In genomic region chr12:107976571-107977001, GRCm38 (mm10) we compare ENCODE assay signal across 8 mouse cellular contexts. TPM values are rescaled to one million over a fixed set of nuclear protein-coding genes. Genes with fewer than 3 reads are reported as not detected.
DNase-seq lines count a peak whose midpoint lies in the region; ATAC-seq and TF ChIP-seq lines count a peak whose summit lies in the region.

No protein-coding gene starts in this region.

- no peak for ATAC-seq in heart, postnatal 0 days (ENCODE audit: insufficient read depth, low read depth)
- ATAC-seq in embryonic facial prominence, embryonic 11.5 days (replicated peaks; ENCODE audit: insufficient number of reproducible peaks, low FRiP score, low TSS enrichment, low read depth) = no peak
- no peak for ATAC-seq in hindbrain, embryonic 11.5 days (ENCODE audit: low FRiP score)
- ATAC-seq in midbrain, embryonic 15.5 days (replicated peaks) = no peak

- no peaks in the 10 kb centered on the region for H3K36me3 ChIP-seq in heart, postnatal 0 days (replicated peaks; ENCODE audit: control insufficient read depth, insufficient read depth, low read length)
- no peaks in the 10 kb centered on the region for H3K36me3 ChIP-seq in embryonic facial prominence, embryonic 11.5 days (replicated peaks; ENCODE audit: control insufficient read depth, insufficient read depth, low read depth, low read length)
- no peaks in the 10 kb centered on the region for H3K36me3 ChIP-seq in hindbrain, embryonic 11.5 days (ENCODE audit: control insufficient read depth, insufficient read depth, low read length)
- no peaks in the 10 kb centered on the region for H3K36me3 ChIP-seq in midbrain, embryonic 15.5 days (replicated peaks)

- TF ChIP-seq CTCF in heart, postnatal 0 days (IDR thresholded peaks at IDR 0.05; ENCODE audit: low read depth) = peak; percentile 22; the same call in 1 of the 2 replicates

- H3K27me3 ChIP-seq in heart, postnatal 0 days (ENCODE audit: control insufficient read depth, insufficient read depth, low read length) = no peaks in the 10 kb centered on the region
- no peaks in the 10 kb centered on the region for H3K27me3 ChIP-seq in embryonic facial prominence, embryonic 11.5 days (ENCODE audit: control insufficient read depth, insufficient read depth, low read length)
- H3K27me3 ChIP-seq in hindbrain, embryonic 11.5 days (ENCODE audit: control insufficient read depth, insufficient read depth, low read length) = no peaks in the 10 kb centered on the region; the same call in 1 of the 2 replicates
- 0 out of 2 replicates have a peak, but pooled peaks cover 3% of the 10 kb centered on the region for H3K27me3 ChIP-seq in midbrain, embryonic 15.5 days (replicated peaks)

- 35% methylated on average over 22 of the region's 22 CpGs for WGBS in heart, postnatal 0 days
- 9% methylated on average over 22 of the region's 22 CpGs for WGBS in embryonic facial prominence, embryonic 11.5 days
- 20% methylated on average over 22 of the region's 22 CpGs for WGBS in hindbrain, embryonic 11.5 days
- WGBS in midbrain, embryonic 15.5 days = 10% methylated on average over 22 of the region's 22 CpGs

- peak overlapping the region; percentile 9; the same call in 1 of the 2 replicates for H3K4me3 ChIP-seq in heart, postnatal 0 days (ENCODE audit: low read depth, low read length)
- no peak overlapping the region for H3K4me3 ChIP-seq in embryonic facial prominence, embryonic 11.5 days (ENCODE audit: low read depth, low read length)
- no peak overlapping the region for H3K4me3 ChIP-seq in hindbrain, embryonic 11.5 days (ENCODE audit: low read depth, low read length)
- H3K4me3 ChIP-seq in midbrain, embryonic 15.5 days = peak overlapping the region; percentile 22

- no peaks in the 10 kb centered on the region for H3K9me3 ChIP-seq in heart, postnatal 0 days (replicated peaks; ENCODE audit: control insufficient read depth, low read length)
- H3K9me3 ChIP-seq in embryonic facial prominence, embryonic 11.5 days (replicated peaks; ENCODE audit: control insufficient read depth, low read length) = no peaks in the 10 kb centered on the region
- H3K9me3 ChIP-seq in hindbrain, embryonic 11.5 days (ENCODE audit: control insufficient read depth, low read length) = no peaks in the 10 kb centered on the region
- H3K9me3 ChIP-seq in midbrain, embryonic 15.5 days = no peaks in the 10 kb centered on the region

- peaks cover 33% of the 10 kb centered on the region for H3K4me1 ChIP-seq in heart, postnatal 0 days (ENCODE audit: control insufficient read depth, insufficient read depth)
- peaks cover 47% of the 10 kb centered on the region for H3K4me1 ChIP-seq in embryonic facial prominence, embryonic 11.5 days (ENCODE audit: control insufficient read depth, insufficient read depth, low read length)
- peaks cover 36% of the 10 kb centered on the region for H3K4me1 ChIP-seq in hindbrain, embryonic 11.5 days (replicated peaks; ENCODE audit: control insufficient read depth, insufficient read depth, low read length)
- peaks cover 95% of the 10 kb centered on the region for H3K4me1 ChIP-seq in midbrain, embryonic 15.5 days

- no peak overlapping the region for H3K27ac ChIP-seq in heart, postnatal 0 days (ENCODE audit: low read depth)
- no peak overlapping the region for H3K27ac ChIP-seq in embryonic facial prominence, embryonic 11.5 days (replicated peaks; ENCODE audit: low read depth, low read length)
- H3K27ac ChIP-seq in hindbrain, embryonic 11.5 days (ENCODE audit: low read depth, low read length) = no peak overlapping the region
- peak overlapping the region; percentile 66 for H3K27ac ChIP-seq in midbrain, embryonic 15.5 days

- H3K4me2 ChIP-seq in heart, postnatal 0 days (ENCODE audit: low read depth, low read length) = peak overlapping the region; percentile 37
- peak overlapping the region; percentile 38 for H3K4me2 ChIP-seq in embryonic facial prominence, embryonic 11.5 days (ENCODE audit: low read depth, low read length)
- peak overlapping the region; percentile 24 for H3K4me2 ChIP-seq in hindbrain, embryonic 11.5 days (replicated peaks; ENCODE audit: low read depth, low read length)
- peak overlapping the region; percentile 47 for H3K4me2 ChIP-seq in midbrain, embryonic 15.5 days

- H3K9ac ChIP-seq in heart, postnatal 0 days (replicated peaks; ENCODE audit: low read depth, low read length) = no peak overlapping the region; the same call in 1 of the 2 replicates
- no peak overlapping the region; the same call in 1 of the 2 replicates for H3K9ac ChIP-seq in embryonic facial prominence, embryonic 11.5 days (replicated peaks; ENCODE audit: low read length)
- H3K9ac ChIP-seq in hindbrain, embryonic 11.5 days (ENCODE audit: low read depth, low read length) = no peak overlapping the region; the same call in 1 of the 2 replicates
- peak overlapping the region; percentile 25 for H3K9ac ChIP-seq in midbrain, embryonic 15.5 days

- TF ChIP-seq EP300 in heart, postnatal 0 days (IDR thresholded peaks at IDR 0.05; ENCODE audit: low read depth) = no peak

- DNase-seq in heart, postnatal 0 days (ENCODE audit: low spot score) = no peak
- no peak for DNase-seq in heart, adult 8-10 months (ENCODE audit: low spot score)
- no peak for DNase-seq in embryonic facial prominence, embryonic 11.5 days (ENCODE audit: low spot score)
- DNase-seq in hindbrain, embryonic 11.5 days (ENCODE audit: low spot score) = peak; percentile 46
- DNase-seq in spleen, postnatal 10 days (ENCODE audit: low spot score in 2 of 2) = no peak
- DNase-seq in right cerebral cortex, adult 18-20 months = no peak
- DNase-seq in gastrocnemius, postnatal 36 days = no peak

- intact Hi-C loops in gastrocnemius, postnatal 36 days (cut with DNase I) = no loop called here

RNA-seq across cellular contexts. Expression of gene Bcl11b, which starts 26.8 kb away (rescaled TPM):
- 2.7 and 7.3 TPM in 2 replicates for total RNA-seq in heart, postnatal 0 days (2014; rRNA removed; ENCODE audit: low replicate concordance)
- 2.1 and 2.2 TPM in 2 replicates for polyA plus RNA-seq in heart, postnatal 0 days (2015; fragmentation: Nextera tagmentation; extraction: Ambion mirVana)
- 1 to 10 TPM in 2 of 4 experiments, under 1 TPM in 2; 0.75 to 1.8 (median 0.99) TPM for total RNA-seq in heart, adult 8-10 months (2022)
- polyA plus RNA-seq in embryonic facial prominence, embryonic 11.5 days (2014; fragmentation: Nextera tagmentation; extraction: Ambion mirVana) = 14.8 and 15.5 TPM in 2 replicates
- polyA plus RNA-seq in hindbrain, embryonic 11.5 days (2014; fragmentation: Nextera tagmentation; extraction: Ambion mirVana) = 6.8 and 8.4 TPM in 2 replicates
- 33.7 and 37.6 TPM in 2 replicates for polyA plus RNA-seq in midbrain, embryonic 15.5 days (2015; fragmentation: Nextera tagmentation; extraction: Ambion mirVana)
- 1 to 10 TPM in 1 of 2 experiments, not detected in 1; 1.3 TPM for total RNA-seq in gastrocnemius, postnatal 36 days (2021)

Comparison
In these comparisons a context has a peak if more than half of its experiments do, and no peak if none do; other contexts are left out.
1. H3K4me3 ChIP-seq: peak in heart, postnatal 0 days (single experiment) and midbrain, embryonic 15.5 days (single experiment); none in embryonic facial prominence, embryonic 11.5 days (single experiment) and hindbrain, embryonic 11.5 days (single experiment).
2. Peak in every context shown above with its lines, with median percentiles within 50 percentile points of each other: H3K4me2 ChIP-seq.